Mouse (Mus musculus): ENCODE measurements at regions not wholly inside any gene's neighbourhood (a gene's known extent, or its start where the extent isn't known, plus 50 kb on each side); places are given as distances from the start of the nearest gene placed in this dataset.
"Not testable (repeated sequence)": the region's sequence is repeated elsewhere in the genome, so short reads cannot be mapped to it uniquely, and the experiment has no call there.

- no peak for DNase-seq (ENCODE audit: low spot score)
Observed at GRCm38 (mm10) chr4:45647514-45647913, 115.2 kb upstream of the Shb start.

GRCm38 (mm10) chr4:45642604-45643003 lies 110.3 kb upstream of the Shb start:
- no peak for DNase-seq (ENCODE audit: low spot score)

DNA sequence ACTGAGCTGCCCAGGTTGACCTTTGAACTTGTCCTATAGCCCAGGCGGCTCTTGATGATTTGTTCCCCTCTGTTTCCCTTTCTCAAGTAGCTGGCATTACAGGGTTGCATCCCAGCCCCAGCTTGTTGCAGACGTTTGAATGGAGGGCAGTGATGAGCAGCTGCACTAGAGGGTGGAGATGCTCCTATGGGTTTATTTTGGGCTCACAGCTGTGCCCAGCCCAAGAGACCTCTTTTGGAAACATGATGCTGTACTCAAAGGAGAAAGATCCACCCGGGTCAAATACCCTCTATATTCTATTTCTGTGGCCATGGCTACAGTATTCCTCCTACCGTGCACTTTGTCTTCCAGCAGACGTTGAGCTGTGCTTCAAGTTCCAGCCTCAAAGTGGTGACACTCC lies 109.0 kb upstream of the Shb start:
- DNase-seq (ENCODE audit: low spot score): no peak

DNA sequence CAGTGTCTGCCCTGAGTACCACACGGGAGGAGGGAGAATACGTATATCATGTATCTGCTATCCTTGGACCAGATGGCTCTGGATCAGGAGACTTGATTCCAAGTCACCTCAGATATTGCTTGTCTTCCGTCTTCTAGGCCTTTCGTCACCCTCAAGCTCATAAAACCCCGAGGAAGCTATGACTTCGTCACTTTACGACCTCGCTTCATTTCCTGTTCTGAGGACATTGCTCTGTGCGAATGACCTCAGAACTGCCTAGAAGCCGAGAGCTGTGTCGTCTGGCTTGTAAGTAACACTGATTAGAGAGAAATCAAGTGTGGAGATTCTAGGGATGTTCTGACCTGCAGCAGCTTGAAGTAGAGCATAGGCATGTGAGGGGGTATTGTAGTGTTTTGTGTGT lies 108.4 kb upstream of the Shb start:
- DNase-seq (ENCODE audit: low spot score): no peak

- DNase-seq (ENCODE audit: low spot score): no peak
Observed at GRCm38 (mm10) chr4:45639397-45640034, 107.2 kb upstream of the Shb start.

GRCm38 (mm10) chr4:45638411-45638810 lies 106.1 kb upstream of the Shb start:
- DNase-seq (ENCODE audit: low spot score): no peak

DNA sequence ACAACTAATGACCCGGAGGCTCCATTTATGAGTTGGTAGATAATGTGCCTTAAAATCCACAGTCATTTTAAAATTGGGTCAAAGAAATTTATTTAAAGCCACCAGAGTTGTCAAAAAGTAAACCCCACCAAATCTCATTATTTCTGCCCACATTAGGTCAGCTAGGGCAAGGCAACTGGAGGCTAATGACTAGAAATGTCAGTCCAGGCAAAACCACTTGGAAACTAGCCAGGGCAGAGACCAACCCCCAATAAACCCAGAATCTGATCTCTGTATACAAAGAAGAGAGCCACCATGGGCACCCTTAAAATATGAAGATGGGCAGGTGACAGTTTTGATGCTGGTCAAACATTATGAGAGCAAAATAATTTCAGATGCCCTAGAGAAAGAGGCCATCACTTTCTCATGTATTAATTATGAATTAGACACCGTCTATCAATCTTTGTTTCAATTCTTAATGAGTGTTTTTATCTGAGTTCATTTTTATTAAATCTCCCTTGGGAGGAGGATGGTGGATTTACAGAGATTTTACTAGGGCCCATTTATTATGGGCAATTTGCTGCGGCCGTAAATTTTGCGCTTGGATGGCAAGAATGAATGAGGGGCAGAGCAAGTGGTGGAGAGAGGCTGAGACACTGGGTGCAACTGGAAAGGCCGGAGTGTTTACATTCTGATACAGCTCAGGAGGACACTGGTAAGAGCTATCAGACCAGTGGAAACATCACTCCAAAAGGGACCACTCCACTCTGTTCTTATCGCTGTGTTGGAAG lies 99.2 kb upstream of the Shb start:
- DNase-seq (ENCODE audit: low spot score): no peak

GRCm38 (mm10) chr4:45625633-45626032 lies 93.4 kb upstream of the Shb start:
- DNase-seq (ENCODE audit: low spot score): no peak

GRCm38 (mm10) chr4:45622017-45622416 lies 89.7 kb upstream of the Shb start:
- DNase-seq (ENCODE audit: low spot score): no peak

- DNase-seq (ENCODE audit: low spot score): no peak
Observed at GRCm38 (mm10) chr4:45617126-45617525, 84.9 kb upstream of the Shb start.

DNA sequence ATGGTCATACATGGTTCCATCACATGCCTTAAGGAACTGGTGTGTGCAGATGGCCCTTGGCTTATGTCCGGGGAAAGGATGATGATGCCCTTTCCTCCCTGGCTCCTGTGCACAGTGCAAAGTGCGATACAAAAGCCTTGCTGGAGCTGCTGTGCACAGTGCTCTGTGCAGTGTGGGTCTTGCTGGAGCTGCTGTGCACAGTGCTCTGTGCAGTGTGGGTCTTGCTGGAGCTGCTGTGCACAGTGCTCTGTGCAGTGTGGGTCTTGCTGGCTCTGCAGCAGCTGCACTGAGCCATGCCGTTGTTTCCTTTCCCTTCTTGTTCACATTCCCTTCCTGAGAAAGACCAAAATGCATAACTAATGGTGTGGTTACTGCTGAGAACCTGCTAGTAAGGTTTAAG lies 81.2 kb upstream of the Shb start:
- not testable (repeated sequence) for DNase-seq (ENCODE audit: low spot score)

DNA sequence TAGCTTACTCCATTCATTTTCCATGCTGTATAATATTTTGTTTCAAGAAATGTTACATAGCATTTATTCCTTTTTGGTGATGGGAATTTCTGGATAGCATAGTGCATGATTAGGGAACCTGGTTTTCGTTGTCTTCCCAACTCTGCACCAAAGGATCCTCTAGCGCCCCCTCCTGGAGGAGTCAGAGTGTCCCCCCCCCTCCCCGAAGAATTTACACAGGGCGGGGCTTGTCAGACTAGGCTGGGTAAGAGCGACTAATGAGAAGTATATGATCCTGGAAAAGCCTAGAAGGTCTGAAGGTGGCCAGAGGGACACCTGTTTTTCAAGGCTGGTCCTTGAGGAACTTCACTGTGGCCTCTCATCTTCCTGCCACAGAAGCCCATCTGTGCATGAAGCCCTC lies 79.9 kb upstream of the Shb start:
- peak; percentile 3 for DNase-seq (ENCODE audit: low spot score)

GRCm38 (mm10) chr4:45610937-45611336 lies 78.7 kb upstream of the Shb start:
- DNase-seq (ENCODE audit: low spot score): no peak

- no peak for DNase-seq (ENCODE audit: low spot score)
Observed at GRCm38 (mm10) chr4:45606578-45606977, 74.3 kb upstream of the Shb start.

- DNase-seq (ENCODE audit: low spot score): no peak
Observed at GRCm38 (mm10) chr4:45605681-45606080, 73.4 kb upstream of the Shb start.

GRCm38 (mm10) chr4:45604271-45604800 lies 72.1 kb upstream of the Shb start:
- DNase-seq (ENCODE audit: low spot score): no peak

- DNase-seq (ENCODE audit: low spot score): no peak
Observed at GRCm38 (mm10) chr4:45600520-45600919, 68.2 kb upstream of the Shb start.

GRCm38 (mm10) chr4:45593435-45593991 lies 61.2 kb upstream of the Shb start:
- no peak for DNase-seq (ENCODE audit: low spot score)

- DNase-seq (ENCODE audit: low spot score): no peak
Observed at GRCm38 (mm10) chr4:45592766-45593165, 60.5 kb upstream of the Shb start.

DNA sequence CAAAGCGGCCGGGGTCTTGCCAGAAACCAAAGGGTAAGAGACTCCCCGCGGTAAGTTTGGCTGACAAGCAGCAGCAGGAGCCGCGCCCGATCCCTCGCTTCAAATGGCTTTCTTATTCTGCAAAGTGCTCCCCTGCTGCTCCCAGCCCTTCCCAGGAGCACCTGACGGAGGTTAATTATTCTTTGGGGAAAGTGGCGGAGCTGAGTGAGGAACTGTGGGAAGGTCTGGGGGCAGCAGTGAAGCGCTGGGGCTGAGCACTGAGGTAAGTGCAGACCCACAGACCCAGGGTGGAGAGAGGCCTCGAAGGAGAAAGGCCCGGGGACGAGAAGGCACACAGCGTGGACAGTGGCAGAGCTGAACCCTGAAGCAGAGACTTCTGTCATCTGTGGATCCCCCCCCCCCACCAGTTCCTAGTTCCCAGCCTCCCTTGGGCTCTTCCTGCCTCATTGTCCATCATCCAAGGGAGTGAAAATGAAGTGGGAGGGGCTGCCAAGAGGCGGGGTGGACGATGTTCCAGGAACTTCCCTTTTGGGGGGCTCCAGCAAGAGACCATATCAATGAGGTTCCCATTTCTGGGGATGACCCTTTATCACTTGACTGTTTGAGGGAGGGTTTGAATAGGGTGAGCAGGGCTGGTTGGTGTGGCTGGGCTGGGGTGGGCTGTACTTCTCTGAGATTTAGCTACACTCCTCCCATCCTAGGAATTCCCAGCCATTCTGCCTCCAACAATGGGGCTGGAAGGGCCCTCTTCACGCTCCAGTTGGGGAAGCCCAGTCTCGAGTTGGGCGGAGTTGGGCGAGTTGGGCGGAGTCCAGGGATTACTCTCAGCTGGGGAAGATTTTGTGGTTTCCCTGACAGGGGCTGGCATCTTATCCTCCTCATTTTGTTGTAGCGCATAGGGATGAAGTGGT lies 59.4 kb upstream of the Shb start:
- DNase-seq (ENCODE audit: low spot score): no peak

DNA sequence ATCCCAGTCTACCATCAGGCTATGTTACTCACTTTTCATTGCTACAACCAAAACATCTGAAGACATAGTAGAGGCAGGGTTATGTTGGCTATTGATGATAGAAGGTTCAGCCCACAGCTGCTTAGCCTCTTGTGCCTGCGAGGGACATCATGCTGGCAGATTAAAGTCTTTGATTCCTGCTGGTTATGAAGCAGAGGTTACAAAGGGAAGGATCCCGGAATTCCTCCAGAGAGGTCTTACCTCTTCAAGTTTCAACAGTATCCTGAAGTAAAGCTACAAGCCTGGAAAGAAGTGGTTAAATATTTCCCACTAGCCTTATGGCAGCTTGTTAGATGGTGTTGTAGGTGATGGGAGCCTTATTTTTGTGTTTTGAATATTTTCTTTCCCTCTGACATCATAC lies 58.6 kb upstream of the Shb start:
- DNase-seq (ENCODE audit: low spot score): no peak

DNA sequence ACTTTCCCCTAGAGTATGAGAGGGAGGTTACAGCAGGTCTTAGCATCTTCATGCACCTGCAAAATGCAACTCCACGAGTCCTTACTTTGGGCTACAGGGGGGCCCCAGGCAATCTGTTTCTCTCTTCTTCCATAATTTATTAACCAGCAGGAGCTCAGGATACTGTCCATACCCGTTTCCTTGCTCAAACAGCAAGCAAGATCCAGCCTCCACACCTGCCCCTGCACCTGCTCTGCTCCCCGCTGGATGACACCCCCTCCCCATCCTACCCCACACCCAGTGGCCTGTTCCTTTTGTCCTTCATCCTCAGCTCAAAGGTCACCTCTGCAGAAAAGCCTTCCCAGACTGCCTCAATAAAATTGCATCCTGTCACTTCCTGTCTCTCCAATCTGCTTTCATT lies 56.1 kb upstream of the Shb start:
- no peak for DNase-seq (ENCODE audit: low spot score)
